Mouse (Mus musculus) erythroblast, embryonic 14.5 days (primary cell): ENCODE measurements around the gene Dnajb8. TPM values are rescaled to one million over a fixed set of nuclear protein-coding genes. Genes with fewer than 3 reads are reported as not detected.

Experiments
- H3K27me3 ChIP-seq: 2 replicates; pipeline ENCODE4 v1.6.1; 2012; ENCODE audit warnings: inconsistent platforms; ENCODE audit not compliant: control insufficient read depth
- H3K36me3 ChIP-seq: 2 replicates; pipeline ENCODE4 v1.6.1; 2012; ENCODE audit warnings: mild to moderate bottlenecking, inconsistent platforms; ENCODE audit not compliant: control insufficient read depth
- H3K4me1 ChIP-seq: 2 replicates; pipeline ENCODE4 v1.6.1; 2012; ENCODE audit warnings: inconsistent platforms; ENCODE audit not compliant: control insufficient read depth
- H3K4me3 ChIP-seq: replicated peaks from 2 replicates; pipeline ENCODE3; 2012; ENCODE audit warnings: moderate library complexity, mild to moderate bottlenecking, inconsistent platforms
- H3K9me3 ChIP-seq: 2 replicates; pipeline ENCODE4 v1.6.1; 2012; ENCODE audit warnings: low read length, inconsistent platforms, mixed read lengths; ENCODE audit not compliant: control insufficient read depth
- GATA1 ChIP-seq: IDR thresholded peaks from 2 replicates; pipeline ENCODE4 v1.6.1; 2012; ENCODE audit warnings: low read length, inconsistent platforms, mixed read lengths
- TAL1 ChIP-seq: IDR thresholded peaks from 3 replicates; pipeline ENCODE4 v1.6.1; 2012; ENCODE audit warnings: low read length, inconsistent platforms, mixed read lengths
- polyA plus RNA-seq: library from polyadenylated mRNA; stranded (reverse); fragments of >175 nt; gene quantifications from 2 replicates; pipeline ENCODE4 v1.2.3, GENCODE M21; 2012

The Dnajb8 gene
- polyA plus RNA-seq, 1 experiment, result not detected

DNA sequence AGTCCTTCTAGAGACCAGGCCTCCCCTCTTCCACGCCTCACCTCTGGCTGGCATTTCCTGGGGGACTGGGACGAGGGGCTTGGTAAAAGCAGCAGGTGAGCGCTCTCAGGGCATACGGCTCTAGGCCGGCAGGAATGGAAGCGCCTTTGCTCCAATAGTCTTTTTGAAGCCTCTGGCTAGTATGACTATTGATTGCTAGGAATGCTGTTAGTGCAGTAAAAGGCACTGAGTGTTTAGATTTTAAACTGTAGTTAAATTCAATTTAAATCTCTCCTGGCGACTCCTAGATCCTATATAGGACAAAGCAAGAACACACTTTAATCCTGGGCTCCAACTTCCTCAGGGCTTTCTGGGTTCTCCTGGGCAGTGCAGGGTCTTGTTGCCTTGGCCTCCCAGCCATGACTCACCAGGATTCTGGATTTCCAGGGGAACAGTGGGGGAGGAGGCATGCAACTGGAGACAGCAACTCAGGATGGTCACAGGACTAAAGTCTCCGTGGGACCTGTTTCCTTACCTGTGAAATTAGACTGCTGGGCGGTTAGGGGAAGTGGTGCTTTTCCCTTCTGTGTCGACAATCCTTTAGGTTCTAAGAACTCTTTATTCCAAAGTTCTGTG is 18.2 kb upstream of the Dnajb8 start:
- Histone ChIP-seq H3K27me3 (peaks cover 75% of the 10 kb centered on the region), H3K4me3 (no peak overlapping the region), H3K9me3 (no peaks in the 10 kb centered on the region), H3K36me3 (no peaks in the 10 kb centered on the region), H3K4me1 (peaks cover 16% of the 10 kb centered on the region)
- TF ChIP-seq GATA1, result no peak
- no peak for TF ChIP-seq TAL1

DNA sequence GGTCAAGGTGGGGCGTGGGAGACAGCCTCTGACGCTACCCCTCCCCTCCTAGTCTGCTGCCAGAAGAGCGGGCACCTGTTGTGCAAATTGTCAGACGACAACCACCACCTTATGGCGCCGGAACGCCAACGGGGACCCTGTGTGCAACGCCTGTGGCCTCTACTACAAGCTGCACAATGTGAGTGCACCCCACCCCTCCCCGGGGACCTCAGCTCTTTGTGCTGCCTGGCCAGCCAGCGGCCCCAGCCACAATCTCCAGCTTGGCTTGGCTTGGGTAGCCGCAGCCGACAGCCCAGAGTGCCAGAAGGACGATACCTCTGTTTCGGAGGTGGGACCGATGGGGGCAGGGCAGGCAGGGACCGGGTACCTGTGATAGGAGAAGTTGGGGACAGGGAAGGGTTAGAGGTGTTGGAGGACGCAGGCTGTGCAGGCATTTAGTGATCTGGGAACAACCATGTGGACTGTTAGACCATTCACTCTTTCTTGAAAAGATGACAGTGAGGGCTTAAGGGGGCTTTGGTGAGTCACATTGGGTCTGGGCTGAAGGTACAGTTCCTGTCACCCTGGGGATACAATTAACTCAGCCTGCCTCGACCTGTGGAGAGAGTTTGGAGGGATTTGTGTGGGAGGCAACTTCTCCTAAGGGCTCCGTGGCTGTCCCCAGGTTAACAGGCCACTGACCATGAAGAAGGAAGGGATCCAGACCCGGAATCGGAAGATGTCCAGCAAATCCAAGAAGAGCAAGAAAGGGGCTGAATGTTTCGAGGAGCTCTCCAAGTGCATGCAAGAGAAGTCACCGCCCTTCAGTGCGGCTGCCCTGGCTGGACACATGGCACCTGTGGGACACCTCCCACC is 17.3 kb upstream of the Dnajb8 start:
- Histone ChIP-seq H3K9me3 (no peaks in the 10 kb centered on the region), H3K36me3 (no peaks in the 10 kb centered on the region), H3K4me3 (no peak overlapping the region), H3K4me1 (peaks cover 10% of the 10 kb centered on the region), H3K27me3 (peaks cover 67% of the 10 kb centered on the region)
- TF ChIP-seq GATA1, result no peak
- TF ChIP-seq TAL1, result no peak

- Histone ChIP-seq H3K4me1 (peaks cover 10% of the 10 kb centered on the region), H3K27me3 (peaks cover 64% of the 10 kb centered on the region), H3K36me3 (no peaks in the 10 kb centered on the region), H3K9me3 (no peaks in the 10 kb centered on the region), H3K4me3 (no peak overlapping the region)
- TF ChIP-seq GATA1 (no peak), TAL1 (no peak)
Measured at GRCm38 (mm10) chr6:88205386-88205700, 16.7 kb upstream of the Dnajb8 start.

DNA sequence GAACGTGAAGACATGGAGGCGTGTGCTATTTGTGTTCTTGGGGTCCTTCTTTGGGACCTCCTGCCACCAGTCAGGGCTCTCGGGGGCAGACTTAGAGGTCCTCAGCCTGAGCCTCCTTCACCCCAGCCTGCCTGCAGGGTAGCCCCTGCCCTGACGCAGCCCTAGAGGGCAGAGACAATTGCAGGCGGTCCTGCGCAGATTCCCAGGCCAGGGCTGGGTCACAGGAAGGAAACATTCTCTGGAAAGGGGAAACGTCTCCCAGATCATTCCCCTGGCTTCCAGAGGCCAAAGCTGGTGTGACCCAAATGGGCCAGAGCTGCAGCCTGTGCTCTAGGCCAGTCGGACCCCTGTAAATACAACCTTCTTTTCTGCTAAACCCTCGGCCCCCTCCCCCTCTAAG is 16.1 kb upstream of the Dnajb8 start:
- Histone ChIP-seq H3K9me3 (no peaks in the 10 kb centered on the region), H3K4me3 (no peak overlapping the region), H3K27me3 (peaks cover 58% of the 10 kb centered on the region), H3K4me1 (peaks cover 10% of the 10 kb centered on the region), H3K36me3 (no peaks in the 10 kb centered on the region)
- TF ChIP-seq GATA1 (no peak), TAL1 (no peak)

- H3K9me3 ChIP-seq, result no peaks in the 10 kb centered on the region
- no peak overlapping the region for H3K4me3 ChIP-seq
- H3K27me3 ChIP-seq, result peaks cover 52% of the 10 kb centered on the region
- no peaks in the 10 kb centered on the region for H3K36me3 ChIP-seq
- peaks cover 10% of the 10 kb centered on the region for H3K4me1 ChIP-seq
- no peak for TF ChIP-seq GATA1
- no peak for TF ChIP-seq TAL1
Measured at GRCm38 (mm10) chr6:88206566-88206965, 15.5 kb upstream of the Dnajb8 start.

DNA sequence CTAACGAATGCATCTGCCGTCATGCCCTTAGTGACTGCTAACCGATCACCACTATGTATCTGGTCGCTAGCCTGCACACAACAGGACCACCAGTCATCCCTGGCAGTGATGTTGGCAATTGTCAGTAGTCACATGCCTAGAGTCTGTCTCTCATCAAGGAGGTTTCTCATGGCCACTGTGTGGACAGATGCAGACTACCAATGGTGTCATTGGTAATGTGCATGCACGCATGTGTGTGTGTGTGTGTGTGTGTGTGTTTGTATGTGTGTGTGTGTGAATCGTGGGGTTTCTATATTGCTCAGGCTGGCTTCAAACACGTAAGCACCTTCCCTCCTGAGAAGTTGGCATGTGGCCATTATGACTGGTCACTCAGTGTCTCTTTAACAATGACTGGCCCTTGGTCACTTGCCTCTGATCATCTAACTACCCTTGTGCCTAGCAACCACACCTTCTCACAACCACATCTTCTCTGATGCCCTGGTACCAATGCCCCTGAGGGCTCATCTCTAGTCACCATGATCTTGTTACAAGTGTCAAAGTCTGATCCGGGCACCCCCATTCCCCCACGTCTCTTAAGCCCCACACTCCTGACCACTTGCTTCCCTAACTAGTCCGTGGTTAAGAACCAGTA is 14.6 kb upstream of the Dnajb8 start:
- peaks cover 8% of the 10 kb centered on the region for H3K4me1 ChIP-seq
- H3K36me3 ChIP-seq, result no peaks in the 10 kb centered on the region
- no peak for TF ChIP-seq GATA1
- TF ChIP-seq TAL1, result no peak
- peaks cover 42% of the 10 kb centered on the region for H3K27me3 ChIP-seq
- no peaks in the 10 kb centered on the region for H3K9me3 ChIP-seq
- H3K4me3 ChIP-seq, result no peak overlapping the region

- no peak for TF ChIP-seq GATA1
- no peak for TF ChIP-seq TAL1
- Histone ChIP-seq H3K9me3 (no peaks in the 10 kb centered on the region), H3K4me1 (peaks cover 4% of the 10 kb centered on the region), H3K36me3 (no peaks in the 10 kb centered on the region), H3K27me3 (peaks cover 34% of the 10 kb centered on the region), H3K4me3 (no peak overlapping the region)
Measured at GRCm38 (mm10) chr6:88208321-88208720, 13.7 kb upstream of the Dnajb8 start.

DNA sequence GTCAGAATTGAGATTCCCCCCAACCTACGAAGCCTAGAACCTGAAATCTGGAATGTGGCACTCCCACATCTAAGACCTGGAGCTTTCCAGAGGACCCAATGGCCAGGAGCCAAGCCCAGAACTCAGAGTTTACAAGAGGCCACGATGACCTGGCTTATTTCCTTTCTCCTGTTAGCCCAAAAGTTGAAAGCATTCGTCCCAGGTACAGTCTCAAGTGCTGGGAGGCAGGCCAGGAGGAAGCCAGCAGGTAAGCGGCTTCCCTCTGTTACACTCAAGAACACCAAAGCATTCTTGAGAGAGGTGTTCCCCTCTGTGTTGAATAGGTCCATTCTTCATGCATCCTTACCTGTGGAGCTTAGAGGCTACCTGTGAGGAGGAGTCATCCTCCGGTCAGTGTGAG is 12.6 kb upstream of the Dnajb8 start:
- Histone ChIP-seq H3K27me3 (peaks cover 23% of the 10 kb centered on the region), H3K4me3 (no peak overlapping the region), H3K36me3 (no peaks in the 10 kb centered on the region), H3K9me3 (no peaks in the 10 kb centered on the region), H3K4me1 (no peaks in the 10 kb centered on the region; the same call in 1 of the 2 replicates)
- no peak for TF ChIP-seq GATA1
- TF ChIP-seq TAL1, result no peak

GRCm38 (mm10) chr6:88210182-88210581 is 11.9 kb upstream of the Dnajb8 start:
- no peaks in the 10 kb centered on the region for H3K36me3 ChIP-seq
- peaks cover 16% of the 10 kb centered on the region for H3K27me3 ChIP-seq
- H3K9me3 ChIP-seq, result no peaks in the 10 kb centered on the region
- H3K4me3 ChIP-seq, result no peak overlapping the region
- TF ChIP-seq GATA1 (no peak), TAL1 (no peak)
- no peaks in the 10 kb centered on the region; the same call in 1 of the 2 replicates for H3K4me1 ChIP-seq
